Mouse (Mus musculus) large intestine, adult 2 months (tissue): ENCODE results near the gene Syt6. TPM values are rescaled to one million over a fixed set of nuclear protein-coding genes. Genes with fewer than 3 reads are reported as not detected.

Source experiments
- polyA plus RNA-seq: library from polyadenylated mRNA; depleted of rRNA; stranded (reverse); fragments of >200 nt; gene quantifications from 2 replicates; pipeline ENCODE4 v1.2.3, GENCODE M21; 2012; rRNA removed

Gene Syt6
- polyA plus RNA-seq, 1 experiment = 0.21 TPM

Other genes with a start within 250 kb of the Syt6 start
- gene Atg4a-ps, start 70.8 kb downstream of the Syt6 start, polyA plus RNA-seq = 0.04 TPM in 1 of 2 replicates, not detected in the other
- 6.3 and 7.0 TPM in 2 replicates for gene Olfml3, start 162.8 kb downstream of the Syt6 start, polyA plus RNA-seq
- gene Gm10964, start 164.1 kb downstream of the Syt6 start, polyA plus RNA-seq = not detected in 2 replicates
- gene Hipk1, start 216.3 kb downstream of the Syt6 start, polyA plus RNA-seq = 28.8 and 52.0 TPM in 2 replicates
- 7.1 and 12.0 TPM in 2 replicates for gene Dclre1b, start 234.2 kb downstream of the Syt6 start, polyA plus RNA-seq
- 14.3 and 15.0 TPM in 2 replicates for gene Ap4b1, start 234.3 kb downstream of the Syt6 start, polyA plus RNA-seq
- gene Gm43064, start 234.3 kb downstream of the Syt6 start, polyA plus RNA-seq = 0.14 TPM in 1 of 2 replicates, not detected in the other